Mouse (Mus musculus) E14TG2a.4 (cell line): ENCODE data around the gene Gm49318.

Experiments
- CTCF ChIP-seq: conservative IDR thresholded peaks from 2 replicates; pipeline ENCODE4 v1.5.1; 2014; ENCODE audit warnings: low read length
- POU5F1 ChIP-seq: IDR thresholded peaks from 2 replicates; pipeline ENCODE4 v1.6.1; 2014; ENCODE audit warnings: low read length, borderline replicate concordance

- no peak for TF ChIP-seq CTCF
- TF ChIP-seq POU5F1, result no peak
Measured at GRCm38 (mm10) chr9:22098993-22099696, 28.1 kb upstream of the Gm49318 start, which contains the start of gene Cnn1.
